Mouse (Mus musculus) liver, embryonic 14.5 days (tissue): Measurements from ENCODE around the gene Fancd2. TPM values are rescaled to one million over a fixed set of nuclear protein-coding genes. Genes with fewer than 3 reads are reported as not detected.
A peak's percentile ranks its signal among the peaks of the same experiment; 100 is the strongest.

ENCODE experiments used
- ATAC-seq: fragments of 200-750 bp; cut with Nextera tagmentation; 2 replicates; pipeline ENCODE4 v1.8.0; 2017; ENCODE audit warnings: moderate number of reproducible peaks, mild to moderate bottlenecking, moderate library complexity; ENCODE audit not compliant: insufficient read depth
- DNase-seq, 3 experiments: peaks; one replicate each; pipeline ENCODE4 v3.0.0-alpha.2; 2012 to 2013; ENCODE audit warnings: low read depth in 3 of 3, low spot score in 3 of 3
- H3K27ac ChIP-seq: fragments of 300-500 bp; sonication (generic); 2 replicates; pipeline ENCODE4 v1.5.1; 2014; ENCODE audit warnings: moderate library complexity, mild to moderate bottlenecking, control low read depth, inconsistent platforms
- H3K27me3 ChIP-seq: fragments of 300-500 bp; sonication (generic); 2 replicates; pipeline ENCODE4 v1.6.1; 2014; ENCODE audit warnings: mild to moderate bottlenecking, low read length, moderate library complexity; ENCODE audit not compliant: control insufficient read depth, insufficient read depth
- H3K36me3 ChIP-seq: fragments of 300-500 bp; sonication (generic); replicated peaks from 2 replicates; pipeline ENCODE4 v1.6.1; 2014; ENCODE audit warnings: low read depth; ENCODE audit not compliant: control insufficient read depth, insufficient read depth
- H3K4me1 ChIP-seq, 2 experiments: fragments of 200-500 bp in 1 of 2; fragments of 300-500 bp in 1 of 2; sonication (generic) in 1 of 2; replicated peaks; 2 replicates each; pipeline ENCODE4 v1.6.1; 2012 to 2014; ENCODE audit warnings: antibody characterized with exemption in 1 of 2, inconsistent platforms in 1 of 2, low read length in 1 of 2; ENCODE audit not compliant: control insufficient read depth in 2 of 2, insufficient read depth in 2 of 2
- H3K4me2 ChIP-seq: fragments of 300-500 bp; sonication (generic); 2 replicates; pipeline ENCODE4 v1.6.1; 2014; ENCODE audit warnings: low read depth, mild to moderate bottlenecking, control low read depth, moderate library complexity
- H3K4me3 ChIP-seq, 2 experiments: fragments of 200-500 bp in 1 of 2; fragments of 300-500 bp in 1 of 2; sonication (generic) in 1 of 2; 2 replicates each; pipeline ENCODE4 v1.5.1; 2012 to 2014; ENCODE audit warnings: low read depth in 2 of 2, low read length in 2 of 2, mild to moderate bottlenecking in 2 of 2, control low read depth in 1 of 2, inconsistent platforms in 1 of 2, moderate library complexity in 1 of 2; ENCODE audit not compliant: insufficient read depth in 1 of 2
- H3K9ac ChIP-seq: fragments of 300-500 bp; sonication (generic); replicated peaks from 2 replicates; pipeline ENCODE4 v1.6.1; 2014; ENCODE audit warnings: mild to moderate bottlenecking, control low read depth, moderate library complexity
- H3K9me3 ChIP-seq: fragments of 300-500 bp; sonication (generic); 2 replicates; pipeline ENCODE4 v1.6.1; 2016; ENCODE audit warnings: low read length, mixed read lengths; ENCODE audit not compliant: control insufficient read depth
- CTCF ChIP-seq: IDR thresholded peaks from 2 replicates; pipeline ENCODE4 v1.5.1; 2016; ENCODE audit warnings: antibody characterized with exemption, low read depth, control low read depth
- EP300 ChIP-seq: IDR thresholded peaks from 2 replicates; pipeline ENCODE4 v1.6.1; 2016; ENCODE audit warnings: antibody characterized with exemption, low read depth
- WGBS: fragments of 180-500 bp; shearing (Covaris S2); extraction: QIAGEN DNeasy Blood & Tissue Kit; methylation state at CpG from one replicate; pipeline ENCODE4 v1.1.7; 2014; ENCODE audit not compliant: insufficient replicate concordance; 5-methylcytosine and 5-hydroxymethylcytosine counted together
- polyA plus RNA-seq, 2 experiments: library from polyadenylated mRNA; depleted of rRNA in 1 of 2; stranded (reverse) in 1 of 2; unstranded in 1 of 2; fragments of >200 nt; fragmentation: Nextera tagmentation in 1 of 2; extraction: Ambion mirVana in 1 of 2; gene quantifications; 2 replicates each; pipeline versions ENCODE4 v1.2.1 to v1.2.3; 2012 to 2014

The Fancd2 gene
- polyA plus RNA-seq, 2 experiments: 8.4 to 10.7 TPM

DNA sequence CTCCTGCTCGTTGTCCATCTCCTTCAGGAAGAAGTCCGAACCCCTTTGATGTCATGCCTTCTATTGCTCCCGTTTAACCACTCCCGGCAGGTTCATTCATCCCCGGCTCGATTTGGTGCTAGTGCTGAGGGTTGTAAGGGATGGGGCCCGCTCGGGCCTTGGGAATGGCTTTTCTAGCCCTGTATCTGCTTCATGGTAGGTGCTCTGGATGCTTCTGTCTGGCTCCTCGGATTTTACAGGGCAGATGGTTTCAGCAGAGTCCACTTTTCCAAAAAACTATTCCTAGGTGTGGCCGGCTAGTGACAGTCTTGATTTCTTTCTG lies 73.7 kb downstream of the Fancd2 start:
- Histone ChIP-seq H3K27me3 (no peaks in the 10 kb centered on the region), H3K9ac (peak overlapping the region; percentile 83), H3K27ac (peak overlapping the region; percentile 57), H3K4me1 (peaks cover 8 to 19% of the 10 kb centered on the region in 2 experiments), H3K4me2 (peak overlapping the region; percentile 82), H3K9me3 (no peaks in the 10 kb centered on the region), H3K4me3 (peak overlapping the region; percentile 73 to 99), H3K36me3 (no peaks in the 10 kb centered on the region; the same call in 1 of the 2 replicates)
- DNase-seq (no peak), ATAC-seq (peak; percentile 9; the same call in 1 of the 2 replicates)
- WGBS: 3% methylated on average over 10 of the region's 10 CpGs
- TF ChIP-seq EP300: no peak
- TF ChIP-seq CTCF: no peak

DNA sequence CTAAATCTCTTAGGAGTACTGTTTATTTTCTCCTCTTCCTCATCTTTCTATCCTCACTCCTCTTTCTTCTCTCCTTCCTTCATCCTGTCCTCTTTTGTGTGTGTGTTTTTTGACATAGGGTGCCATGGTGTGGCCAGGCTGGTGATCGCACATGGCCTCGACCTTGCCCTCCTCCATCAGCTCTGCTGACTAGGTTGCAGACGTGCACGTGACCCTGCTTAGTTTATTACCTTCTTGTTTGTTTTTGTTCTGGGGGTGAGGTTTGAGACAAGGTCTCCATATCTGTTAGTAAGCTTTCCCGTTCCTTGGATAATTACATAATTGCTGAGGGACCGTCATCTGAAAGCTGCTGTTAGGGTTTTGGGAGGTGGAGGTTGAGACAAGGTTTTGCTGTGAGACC lies 77.4 kb downstream of the Fancd2 start:
- H3K27ac ChIP-seq: no peak overlapping the region
- 80% methylated on average over 6 of the region's 6 CpGs for WGBS
- ATAC-seq (no peak), DNase-seq (no peak)
- TF ChIP-seq CTCF: no peak
- no peak for TF ChIP-seq EP300
- no peak overlapping the region for H3K9ac ChIP-seq
- no peaks in the 10 kb centered on the region for H3K9me3 ChIP-seq
- H3K27me3 ChIP-seq: no peaks in the 10 kb centered on the region
- H3K4me3 ChIP-seq: no peak overlapping the region
- H3K36me3 ChIP-seq: peaks cover 7% of the 10 kb centered on the region
- H3K4me2 ChIP-seq: no peak overlapping the region
- peaks cover 8 to 13% of the 10 kb centered on the region in 2 experiments for H3K4me1 ChIP-seq

DNA sequence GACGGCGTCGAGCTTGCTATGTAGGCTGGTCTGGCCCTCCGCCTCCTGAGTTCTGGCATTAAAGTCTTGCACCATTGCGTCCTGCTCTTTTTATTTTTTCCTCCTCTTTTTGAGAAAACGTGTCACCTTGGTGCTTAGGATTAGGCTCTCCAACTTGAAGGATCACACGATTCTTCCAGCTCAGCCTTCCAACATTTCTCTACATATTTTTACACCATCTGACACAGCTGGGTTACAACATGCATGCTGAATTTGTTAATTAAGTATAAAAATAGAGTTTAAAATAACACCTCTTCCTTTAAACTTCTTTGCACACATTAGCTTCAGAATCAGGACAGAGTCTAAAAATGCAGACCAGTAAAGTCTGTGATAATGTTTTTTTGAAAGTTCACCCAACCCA lies 77.8 kb downstream of the Fancd2 start:
- Histone ChIP-seq H3K9me3 (no peaks in the 10 kb centered on the region), H3K27ac (no peak overlapping the region), H3K4me1 (peaks cover 8 to 9% of the 10 kb centered on the region in 2 experiments), H3K4me2 (no peak overlapping the region), H3K4me3 (no peak overlapping the region), H3K36me3 (peaks cover 9% of the 10 kb centered on the region), H3K27me3 (no peaks in the 10 kb centered on the region), H3K9ac (no peak overlapping the region)
- TF ChIP-seq CTCF (no peak), EP300 (no peak)
- ATAC-seq (no peak), DNase-seq (no peak)
- 88% methylated on average over 7 of the region's 7 CpGs for WGBS

DNA sequence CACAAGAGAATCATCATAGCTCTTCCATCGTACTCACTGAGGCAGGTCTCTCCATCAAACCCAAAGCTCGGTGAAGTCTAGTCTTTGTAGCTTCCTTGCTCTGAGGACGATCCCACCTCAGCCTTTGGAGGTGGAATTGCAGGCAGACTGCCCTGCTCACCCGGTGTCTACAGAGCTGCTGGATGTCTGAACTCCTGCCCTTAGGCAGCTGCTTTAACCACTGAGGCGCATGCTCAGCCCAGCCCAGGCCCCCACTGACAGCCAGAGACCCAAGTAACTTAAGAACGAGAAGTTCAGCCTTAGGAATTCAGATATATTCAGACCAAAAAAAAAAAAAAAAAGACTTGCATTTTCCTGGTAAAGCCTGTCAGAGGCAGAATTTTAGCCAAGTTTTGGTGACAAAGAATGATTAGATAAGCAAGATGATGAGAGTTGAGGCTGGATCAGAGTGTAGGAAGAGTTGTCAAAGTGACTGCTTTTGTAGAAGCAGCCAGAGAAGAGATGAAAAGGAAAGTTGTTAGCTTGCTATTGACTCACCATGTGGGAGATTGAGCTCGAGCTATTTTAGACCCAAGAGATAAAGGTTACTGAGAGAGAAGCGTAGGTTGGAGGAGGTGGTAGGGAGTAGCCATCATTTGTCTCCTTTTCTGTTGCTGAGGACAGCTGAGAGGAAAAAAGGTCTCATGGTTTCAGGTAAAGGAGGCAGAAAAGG lies 80.9 kb downstream of the Fancd2 start:
- Histone ChIP-seq H3K9ac (no peak overlapping the region), H3K4me3 (no peak overlapping the region), H3K9me3 (no peaks in the 10 kb centered on the region), H3K4me1 (no peaks in the 10 kb centered on the region), H3K27ac (no peak overlapping the region), H3K27me3 (no peaks in the 10 kb centered on the region), H3K36me3 (peaks cover 28% of the 10 kb centered on the region), H3K4me2 (no peak overlapping the region)
- ATAC-seq (no peak), DNase-seq (no peak)
- no peak for TF ChIP-seq EP300
- TF ChIP-seq CTCF: no peak
- 77% methylated on average over 8 of the region's 8 CpGs for WGBS

DNA sequence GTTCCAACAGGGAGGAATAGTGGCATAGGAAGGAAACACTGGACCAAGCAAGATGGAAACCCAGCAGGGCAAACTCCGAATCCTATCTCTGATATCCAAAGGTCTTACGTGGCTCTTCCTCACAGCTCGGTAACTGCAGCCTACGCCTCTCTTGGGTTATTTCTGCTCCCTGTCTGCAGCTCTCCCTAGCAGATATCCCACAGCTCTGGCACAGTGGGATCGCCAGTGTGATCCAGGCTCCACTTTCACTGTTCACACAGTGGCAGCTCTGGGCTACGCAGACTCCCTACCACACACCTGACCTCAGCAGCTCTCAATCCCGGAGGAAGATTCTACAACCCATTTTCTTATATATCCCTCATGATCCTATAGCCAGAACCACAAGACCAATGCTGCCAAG lies 82.7 kb downstream of the Fancd2 start:
- 87% methylated on average over 7 of the region's 7 CpGs for WGBS
- TF ChIP-seq CTCF: no peak
- no peak for TF ChIP-seq EP300
- peaks cover 30% of the 10 kb centered on the region for H3K36me3 ChIP-seq

More for the DNA sequence above, 82.7 kb downstream of the Fancd2 start:
- Histone ChIP-seq H3K27ac (no peak overlapping the region), H3K4me1 (peaks cover 0 to 4% of the 10 kb centered on the region in 2 experiments; a peak in 1 of 4 replicates), H3K4me2 (no peak overlapping the region), H3K27me3 (no peaks in the 10 kb centered on the region), H3K4me3 (no peak overlapping the region), H3K9me3 (no peaks in the 10 kb centered on the region), H3K9ac (no peak overlapping the region)
- no peak for DNase-seq
- ATAC-seq: no peak
